Mouse (Mus musculus): ENCODE data around the gene Thegl.
"Not testable (repeated sequence)": the region's sequence is repeated elsewhere in the genome, so short reads cannot be mapped to it uniquely, and the experiment has no call there.

Gene Thegl

GRCm38 (mm10) chr5:77015544-77016482 lies at the start of gene Thegl:
TSS of gene Thegl (plus strand) at chr5:77016023.
- in situ Hi-C loops (cut with MboI; ENCODE audit: unreplicated experiment in 2 of 2): no loop called here

- in situ Hi-C loops (cut with MboI; ENCODE audit: unreplicated experiment in 2 of 2): loop anchor here (10.0 to 25.0 kb wide), 2 partner anchors 382 to 384 kb away; partner anchors contain the start of gene Cep135 (in 2 of the 2)
Observed at GRCm38 (mm10) chr5:76969250-76969649, 46.6 kb upstream of the Thegl start.

GRCm38 (mm10) chr5:76971115-76971514 lies 44.7 kb upstream of the Thegl start:
- in situ Hi-C loops (cut with MboI; ENCODE audit: unreplicated experiment in 2 of 2): loop anchor here in 1 of 2 experiments (25.0 kb wide), 1 partner anchor 384 kb away; the partner anchor contains the start of gene Cep135

- in situ Hi-C loops (cut with MboI; ENCODE audit: unreplicated experiment in 2 of 2): loop anchor here in 1 of 2 experiments (25.0 kb wide), 1 partner anchor 386 kb away; the partner anchor contains the start of gene Cep135
Observed at GRCm38 (mm10) chr5:76973488-76973887, 42.3 kb upstream of the Thegl start.

- in situ Hi-C loops (cut with MboI; ENCODE audit: unreplicated experiment in 2 of 2): loop anchor here in 1 of 2 experiments (25.0 kb wide), 1 partner anchor 387 kb away; the partner anchor contains the start of gene Cep135
Observed at GRCm38 (mm10) chr5:76974207-76974553, 41.6 kb upstream of the Thegl start.

GRCm38 (mm10) chr5:76974554-76975285 lies 41.1 kb upstream of the Thegl start, which contains the start of gene Srp72:
TSS of gene Srp72 (plus strand) at chr5:76974683.
- in situ Hi-C loops (cut with MboI; ENCODE audit: unreplicated experiment in 2 of 2): loop anchor here in 1 of 2 experiments (25.0 kb wide), 2 partner anchors 238 to 387 kb away; partner anchors contain the start of genes Cep135 and Spink2

- in situ Hi-C loops (cut with MboI; ENCODE audit: unreplicated experiment in 2 of 2): loop anchor here in 1 of 2 experiments (25.0 kb wide), 1 partner anchor 237 kb away; the partner anchor contains the start of gene Spink2
Observed at GRCm38 (mm10) chr5:76975736-76976135, 40.1 kb upstream of the Thegl start.

- in situ Hi-C loops (cut with MboI; ENCODE audit: unreplicated experiment in 2 of 2): loop anchor here in 1 of 2 experiments (25.0 kb wide), 1 partner anchor 228 kb away; the partner anchor contains the start of gene Spink2
Observed at GRCm38 (mm10) chr5:76984015-76984414, 31.8 kb upstream of the Thegl start.

- in situ Hi-C loops (cut with MboI; ENCODE audit: unreplicated experiment in 2 of 2): loop anchor here in 1 of 2 experiments (25.0 kb wide), 1 partner anchor 222 kb away; the partner anchor contains the start of gene Spink2
Observed at GRCm38 (mm10) chr5:76990789-76991188, 25.0 kb upstream of the Thegl start.

- in situ Hi-C loops (cut with MboI; ENCODE audit: unreplicated experiment in 2 of 2): loop anchor here in 1 of 2 experiments (25.0 kb wide), 1 partner anchor 219 kb away; the partner anchor contains the start of gene Spink2
Observed at GRCm38 (mm10) chr5:76993174-76993814, 22.5 kb upstream of the Thegl start.

GRCm38 (mm10) chr5:76998416-76998815 lies 17.4 kb upstream of the Thegl start:
- in situ Hi-C loops (cut with MboI; ENCODE audit: unreplicated experiment in 2 of 2): loop anchor here in 1 of 2 experiments (25.0 kb wide), 1 partner anchor 214 kb away; the partner anchor contains the start of gene Spink2

GRCm38 (mm10) chr5:77001192-77001591 lies 14.6 kb upstream of the Thegl start:
- in situ Hi-C loops (cut with MboI; ENCODE audit: unreplicated experiment in 2 of 2): no loop called here

GRCm38 (mm10) chr5:77004051-77004821 lies 11.6 kb upstream of the Thegl start, which contains the start of gene Arl9:
TSS of gene Arl9 (plus strand) at chr5:77004055.
- in situ Hi-C loops (cut with MboI; ENCODE audit: unreplicated experiment in 2 of 2): no loop called here

GRCm38 (mm10) chr5:77010352-77010751 lies 5.5 kb upstream of the Thegl start:
- in situ Hi-C loops (cut with MboI; ENCODE audit: unreplicated experiment in 2 of 2): no loop called here

GRCm38 (mm10) chr5:77011082-77011481 lies 4.7 kb upstream of the Thegl start:
- in situ Hi-C loops (cut with MboI; ENCODE audit: unreplicated experiment in 2 of 2): no loop called here

GRCm38 (mm10) chr5:77013171-77013570 lies 2.7 kb upstream of the Thegl start:
- in situ Hi-C loops (cut with MboI; ENCODE audit: unreplicated experiment in 2 of 2): no loop called here

- in situ Hi-C loops (cut with MboI; ENCODE audit: unreplicated experiment in 2 of 2): no loop called here
Observed at GRCm38 (mm10) chr5:77028034-77028433, 12.2 kb downstream of the Thegl start.

GRCm38 (mm10) chr5:77029735-77030134 lies 13.9 kb downstream of the Thegl start:
- in situ Hi-C loops (cut with MboI; ENCODE audit: unreplicated experiment in 2 of 2): no loop called here

- in situ Hi-C loops (cut with MboI; ENCODE audit: unreplicated experiment in 2 of 2): not testable (repeated sequence)
Observed at GRCm38 (mm10) chr5:77035101-77035500, 19.3 kb downstream of the Thegl start.
